Mouse (Mus musculus): ENCODE measurements around the gene Fancl.
"Not testable (repeated sequence)": the region's sequence is repeated elsewhere in the genome, so short reads cannot be mapped to it uniquely, and the experiment has no call there.

The Fancl gene

GRCm38 (mm10) chr11:26385971-26386370 is at the start of gene Fancl:
Gene Fancl (plus strand): TSS chr11:26386135.
- DNase-seq (ENCODE audit: low read depth, low spot score), result no peak

GRCm38 (mm10) chr11:26336848-26337247 is 49.1 kb upstream of the Fancl start:
- no peak for DNase-seq (ENCODE audit: low read depth, low spot score)

- not testable (repeated sequence) for DNase-seq (ENCODE audit: low read depth, low spot score)
Measured at GRCm38 (mm10) chr11:26370176-26370575, 15.8 kb upstream of the Fancl start.

GRCm38 (mm10) chr11:26371980-26372379 is 14.0 kb upstream of the Fancl start:
- DNase-seq (ENCODE audit: low read depth, low spot score), result peak; percentile 33

GRCm38 (mm10) chr11:26374132-26374531 is 11.8 kb upstream of the Fancl start:
- DNase-seq (ENCODE audit: low read depth, low spot score), result no peak

- no peak for DNase-seq (ENCODE audit: low read depth, low spot score)
Measured at GRCm38 (mm10) chr11:26378074-26378473, 7.9 kb upstream of the Fancl start.

- no peak for DNase-seq (ENCODE audit: low read depth, low spot score)
Measured at GRCm38 (mm10) chr11:26381499-26381898, 4.4 kb upstream of the Fancl start.

GRCm38 (mm10) chr11:26386678-26387077 is 743 bp downstream of the Fancl start:
- no peak for DNase-seq (ENCODE audit: low read depth, low spot score)

GRCm38 (mm10) chr11:26387087-26387611 is 1.2 kb downstream of the Fancl start:
- peak; percentile 96 for DNase-seq (ENCODE audit: low read depth, low spot score)

- DNase-seq (ENCODE audit: low read depth, low spot score), result no peak
Measured at GRCm38 (mm10) chr11:26395561-26395960, 9.6 kb downstream of the Fancl start.

- no peak for DNase-seq (ENCODE audit: low read depth, low spot score)
Measured at GRCm38 (mm10) chr11:26412972-26413371, 27.0 kb downstream of the Fancl start.

GRCm38 (mm10) chr11:26421472-26421871 is 35.5 kb downstream of the Fancl start:
- no peak for DNase-seq (ENCODE audit: low read depth, low spot score)

GRCm38 (mm10) chr11:26434229-26434628 is 48.3 kb downstream of the Fancl start:
- DNase-seq (ENCODE audit: low read depth, low spot score), result no peak

- no peak for DNase-seq (ENCODE audit: low read depth, low spot score)
Measured at GRCm38 (mm10) chr11:26437818-26438217, 51.9 kb downstream of the Fancl start.

- DNase-seq (ENCODE audit: low read depth, low spot score), result no peak
Measured at GRCm38 (mm10) chr11:26441121-26441520, 55.2 kb downstream of the Fancl start.

- DNase-seq (ENCODE audit: low read depth, low spot score), result no peak
Measured at GRCm38 (mm10) chr11:26444374-26444773, 58.4 kb downstream of the Fancl start.

GRCm38 (mm10) chr11:26449789-26450188 is 63.9 kb downstream of the Fancl start:
- no peak for DNase-seq (ENCODE audit: low read depth, low spot score)

- no peak for DNase-seq (ENCODE audit: low read depth, low spot score)
Measured at GRCm38 (mm10) chr11:26450636-26451035, 64.7 kb downstream of the Fancl start.

- DNase-seq (ENCODE audit: low read depth, low spot score), result no peak
Measured at GRCm38 (mm10) chr11:26451228-26451627, 65.3 kb downstream of the Fancl start.

- no peak for DNase-seq (ENCODE audit: low read depth, low spot score)
Measured at GRCm38 (mm10) chr11:26452693-26453092, 66.8 kb downstream of the Fancl start.

GRCm38 (mm10) chr11:26454081-26454480 is 68.1 kb downstream of the Fancl start:
- DNase-seq (ENCODE audit: low read depth, low spot score), result no peak

GRCm38 (mm10) chr11:26477037-26477739 is 91.3 kb downstream of the Fancl start:
- no peak for DNase-seq (ENCODE audit: low read depth, low spot score)

- DNase-seq (ENCODE audit: low read depth, low spot score), result no peak
Measured at GRCm38 (mm10) chr11:26481691-26482242, 95.8 kb downstream of the Fancl start.
